Mouse (Mus musculus) naive thymus-derived CD4-positive, alpha-beta T cell, adult 5 months (primary cell): ENCODE data around the gene Ankrd44. TPM values are rescaled to one million over a fixed set of nuclear protein-coding genes. Genes with fewer than 3 reads are reported as not detected.

Source experiments
- polyA plus RNA-seq: library from polyadenylated mRNA; unstranded; fragments of 100-300 nt; shearing (Covaris generic); gene quantifications from one replicate; pipeline ENCODE4 v1.2.1, GENCODE M21; 2017

Ankrd44 gene
- 435 TPM for polyA plus RNA-seq

DNA sequence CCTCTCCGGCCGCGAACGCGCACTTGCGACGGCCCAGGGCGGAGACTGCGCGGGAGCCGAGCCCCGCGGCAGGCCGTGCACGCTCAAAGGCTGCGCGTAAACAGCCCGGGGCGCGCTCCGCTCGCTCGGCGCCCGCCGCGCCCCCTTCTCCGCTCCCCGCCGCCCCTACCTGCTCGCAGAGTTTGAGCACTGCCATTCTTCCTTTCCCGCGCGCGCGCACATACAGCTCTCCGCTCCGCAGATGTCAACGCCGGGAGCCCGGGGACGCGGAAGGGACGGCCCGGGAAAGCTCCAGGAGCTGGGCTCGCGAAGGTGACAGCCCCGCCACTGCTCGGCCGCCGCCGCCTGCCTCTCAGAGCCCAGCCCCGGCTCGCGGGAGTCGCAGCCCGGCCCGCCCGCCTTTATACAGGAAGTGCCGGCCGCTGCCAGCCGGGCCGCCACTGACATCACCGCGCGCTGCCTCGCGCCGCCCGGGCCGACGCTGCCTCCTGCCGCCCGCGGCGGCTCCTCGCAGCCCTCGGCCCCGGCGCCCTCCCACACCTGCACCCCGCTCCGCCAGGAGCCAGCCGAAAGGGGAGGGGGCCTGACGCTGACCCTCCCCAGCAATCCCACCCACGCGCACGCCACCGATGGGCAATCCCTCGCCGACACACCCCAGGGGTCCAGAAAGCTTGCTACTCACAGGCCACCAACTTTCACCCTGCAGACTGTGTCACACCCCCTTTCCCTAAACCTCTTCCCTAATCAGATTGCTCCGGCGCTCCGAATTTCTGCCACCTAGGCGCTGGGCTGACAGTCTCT, at the start of gene Ankrd44:
Gene Ankrd44 (minus strand): TSS at position 417 of the 801 bp plus-strand sequence.

Other genes with a start within 250 kb of the Ankrd44 start
- gene Sf3b1, start 101.1 kb upstream of the Ankrd44 start, polyA plus RNA-seq = 785 TPM
- 159 TPM for gene Coq10b, start 126.4 kb upstream of the Ankrd44 start, polyA plus RNA-seq
- gene Hspe1, start 161.7 kb upstream of the Ankrd44 start, polyA plus RNA-seq = 198 TPM
- 155 TPM for gene Hspd1, start 161.9 kb upstream of the Ankrd44 start, polyA plus RNA-seq
- gene Mob4, start 204.8 kb upstream of the Ankrd44 start, polyA plus RNA-seq = 165 TPM